Mouse (Mus musculus) gastrocnemius, postnatal 25 days (tissue): ENCODE data around the gene Emx2. TPM values are rescaled to one million over a fixed set of nuclear protein-coding genes. Genes with fewer than 3 reads are reported as not detected.

Source experiments
- DNase-seq: peaks from one replicate; pipeline ENCODE4 v3.0.0; 2022
- total RNA-seq, 2 experiments: library from RNA; stranded (reverse); gene quantifications; 1 replicate in 1 of 2; 2 replicates in 1 of 2; pipeline ENCODE4 v1.2.3; 2021

The Emx2 gene
- total RNA-seq, 2 experiments from 2014 or later: 1.4 TPM

DNA sequence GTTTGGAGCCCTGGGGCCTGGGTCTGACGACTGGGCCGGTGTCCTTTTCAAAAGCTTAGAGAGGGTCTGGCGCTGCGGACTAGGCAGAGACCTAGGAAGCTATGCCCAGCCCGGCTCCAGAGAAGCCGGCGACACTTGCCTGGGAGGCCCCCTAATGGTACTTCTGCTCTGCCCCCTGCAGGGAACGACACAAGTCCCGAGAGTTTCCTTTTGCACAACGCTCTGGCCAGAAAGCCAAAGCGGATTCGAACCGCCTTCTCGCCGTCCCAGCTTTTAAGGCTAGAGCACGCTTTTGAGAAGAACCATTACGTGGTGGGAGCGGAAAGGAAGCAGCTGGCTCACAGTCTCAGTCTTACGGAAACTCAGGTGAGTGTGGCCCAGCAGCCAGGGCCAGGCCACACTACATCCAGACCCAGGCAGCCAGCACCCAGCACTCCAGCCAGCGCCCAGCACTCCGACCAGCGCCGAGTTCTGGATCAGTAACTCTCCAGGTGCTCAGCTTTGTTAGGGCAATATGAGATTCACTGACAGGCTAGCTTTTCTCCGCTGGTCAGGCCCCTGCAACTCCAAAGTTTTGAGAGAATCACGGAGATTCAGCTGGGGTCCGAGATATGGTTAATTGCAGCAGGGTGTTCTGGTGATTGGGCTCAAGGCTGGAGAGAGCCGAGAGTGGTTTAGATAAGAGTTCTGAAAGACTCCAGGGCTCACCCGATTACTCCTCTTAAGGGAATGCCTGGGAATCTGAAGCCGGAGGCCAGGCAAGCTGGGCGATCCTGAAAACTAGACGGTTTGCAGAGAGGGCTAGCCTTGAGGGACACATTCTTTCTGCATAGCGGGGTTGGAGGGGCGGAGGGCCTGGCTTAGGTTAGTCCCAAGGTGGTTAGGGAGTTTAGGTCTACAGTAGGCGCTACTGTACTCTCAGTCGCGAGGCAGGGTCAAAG lies 3.6 kb downstream of the Emx2 start:
- DNase-seq: no peak

DNA sequence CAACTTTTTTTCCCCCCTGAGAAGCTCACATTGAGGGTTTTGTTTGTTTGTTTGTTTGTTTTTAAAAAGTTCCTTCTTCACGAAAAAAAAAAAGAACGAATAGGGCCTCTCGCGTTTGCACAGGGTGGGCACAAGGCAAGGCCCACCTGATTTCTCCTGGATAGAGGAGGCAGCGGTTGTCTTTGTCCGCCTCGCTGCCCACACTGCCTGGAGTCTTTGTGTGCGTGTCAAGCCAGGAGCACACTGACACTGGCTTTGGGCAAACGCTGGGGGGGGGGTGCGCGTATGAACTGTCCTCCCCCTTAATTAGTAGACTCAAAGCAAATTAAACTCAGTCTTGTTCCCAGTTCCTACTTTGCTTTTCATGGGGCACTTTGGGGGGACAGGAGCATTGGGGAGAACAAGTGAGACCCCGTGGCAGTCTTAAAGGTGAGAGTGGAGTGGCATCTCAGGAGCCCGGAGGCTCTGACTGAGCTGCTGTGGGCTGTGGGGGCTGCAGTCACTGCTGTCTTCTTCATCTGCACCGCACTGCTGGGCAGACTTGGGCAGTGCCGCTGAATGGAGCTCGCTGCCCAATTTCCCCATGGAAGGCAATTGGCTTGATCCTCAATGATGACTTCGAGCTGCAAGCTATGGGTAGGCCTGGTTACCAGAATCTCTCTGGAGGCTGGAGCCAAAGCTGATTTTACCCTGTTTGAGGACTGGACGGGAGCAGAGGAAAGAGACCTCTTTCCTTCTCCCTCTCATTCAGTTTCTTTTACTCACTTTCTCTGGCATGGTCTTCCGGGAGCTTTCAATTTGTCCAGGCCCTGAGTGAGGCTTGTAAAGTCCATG lies 4.5 kb downstream of the Emx2 start:
- DNase-seq: no peak

- no peak for DNase-seq
These were observed 5.8 kb downstream of the Emx2 start for GRCm38 (mm10) chr19:59463842-59464443.

DNA sequence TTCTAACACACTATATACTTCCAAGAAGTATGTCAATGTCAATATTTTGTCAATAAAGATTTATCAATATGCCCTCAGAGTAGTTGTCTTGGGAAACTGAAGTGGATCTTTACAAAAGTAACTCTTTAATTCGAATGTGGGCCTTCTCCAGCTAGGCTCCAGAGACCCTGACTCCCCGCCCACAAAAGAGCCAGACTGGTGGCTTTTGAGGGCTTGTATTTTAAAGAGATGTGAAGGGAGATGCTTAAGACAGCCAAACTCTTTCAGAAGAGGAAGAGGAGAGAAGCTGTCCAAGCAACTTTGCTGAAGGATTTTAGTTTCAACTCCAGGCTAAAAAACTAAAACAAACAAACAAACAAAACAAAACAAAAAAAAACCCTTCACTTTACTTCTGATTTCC lies 7.1 kb downstream of the Emx2 start:
- DNase-seq: no peak

- no peak for DNase-seq
These were observed 7.7 kb downstream of the Emx2 start for GRCm38 (mm10) chr19:59465751-59466410.

- no peak for DNase-seq
These were observed 8.3 kb downstream of the Emx2 start for GRCm38 (mm10) chr19:59466417-59466937.

- no peak for DNase-seq
These were observed 8.8 kb downstream of the Emx2 start for GRCm38 (mm10) chr19:59467016-59467412.

GRCm38 (mm10) chr19:59467413-59468064 lies 9.4 kb downstream of the Emx2 start:
- DNase-seq: no peak

DNA sequence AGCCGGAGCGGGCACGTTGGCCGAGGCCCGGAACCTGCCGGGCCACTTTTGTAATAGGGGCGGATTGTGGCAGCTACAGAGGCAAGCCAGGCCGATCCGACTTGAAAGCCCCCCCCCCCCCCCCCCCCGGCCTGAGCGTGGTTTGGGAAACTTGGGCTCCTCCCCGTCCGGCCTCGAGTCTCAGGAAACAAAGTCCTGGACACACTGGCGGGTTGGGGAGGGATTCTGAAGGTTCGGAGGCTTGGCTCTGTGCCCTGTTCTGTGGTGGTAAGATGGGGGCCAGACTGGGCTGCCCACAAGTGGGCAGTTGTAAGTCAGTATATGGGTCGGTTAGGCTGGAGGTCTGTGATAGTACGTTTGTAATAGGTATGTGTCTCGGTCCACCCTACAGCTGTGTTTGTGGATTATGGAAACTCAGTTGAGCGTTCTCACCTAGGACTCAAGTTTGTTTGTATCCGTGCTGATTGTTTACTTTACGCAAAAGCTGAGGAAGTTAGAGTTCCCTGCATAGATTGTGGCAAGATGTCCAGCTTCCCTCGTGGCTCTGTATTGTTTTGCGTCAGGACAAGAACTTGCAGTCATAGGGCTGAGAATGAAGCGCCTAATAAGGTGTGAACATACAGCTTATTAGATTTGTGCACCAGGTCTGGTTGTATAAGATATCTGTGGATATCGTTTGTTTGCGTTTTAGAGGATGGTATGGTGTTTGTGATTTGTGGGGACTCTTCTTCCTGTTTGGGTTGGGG lies 10.1 kb downstream of the Emx2 start:
- no peak for DNase-seq

DNA sequence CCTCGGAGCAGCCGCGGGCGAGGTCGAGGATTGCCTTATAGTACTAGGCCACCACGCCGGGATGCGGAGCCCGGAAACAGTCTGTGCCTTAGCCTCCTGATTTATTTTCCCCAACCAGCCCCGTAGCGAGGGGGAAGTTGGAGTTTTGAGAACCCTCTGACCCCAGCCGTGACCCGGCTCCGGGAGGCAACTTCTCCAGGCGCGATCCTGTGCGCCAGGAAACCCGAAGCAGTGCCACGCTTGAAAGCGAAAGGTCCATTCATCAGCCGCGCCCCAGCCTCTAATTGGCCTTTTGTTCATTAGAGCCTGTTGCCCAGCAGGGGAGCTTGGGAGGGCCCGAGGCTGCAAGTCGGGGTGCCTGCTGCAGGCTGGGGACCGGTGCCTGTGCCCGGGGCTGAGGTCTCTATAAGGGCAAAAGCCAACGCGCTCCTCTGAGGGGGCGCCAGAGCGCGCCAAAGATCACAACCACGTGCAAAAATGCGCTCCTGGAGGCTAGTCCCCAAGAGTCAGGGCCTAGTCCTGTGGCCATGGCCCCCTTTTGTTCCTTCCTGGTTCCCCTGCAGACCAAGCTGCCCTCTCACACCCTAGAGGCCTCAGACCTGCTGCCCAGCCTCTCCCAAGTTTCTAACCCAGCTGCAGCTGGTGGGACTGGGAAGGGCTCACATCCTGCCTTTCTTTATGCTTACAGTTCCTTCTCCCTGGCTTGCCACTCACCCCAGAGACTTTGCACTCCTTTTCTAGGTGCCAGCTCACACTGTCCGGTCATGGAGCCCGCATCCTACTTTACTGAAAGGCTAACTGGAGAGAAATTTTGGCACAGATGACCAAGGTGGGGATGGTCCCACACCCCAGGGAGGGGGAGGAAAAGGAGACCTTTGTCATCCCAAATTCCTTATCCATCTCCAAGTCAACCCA lies 11.1 kb downstream of the Emx2 start:
- DNase-seq: no peak

GRCm38 (mm10) chr19:59470074-59470630 lies 12.0 kb downstream of the Emx2 start:
- DNase-seq: no peak

GRCm38 (mm10) chr19:59470913-59471312 lies 12.7 kb downstream of the Emx2 start:
- DNase-seq: no peak

- DNase-seq: no peak
These were observed 14.7 kb downstream of the Emx2 start for GRCm38 (mm10) chr19:59472844-59473243.

GRCm38 (mm10) chr19:59479912-59480311 lies 21.7 kb downstream of the Emx2 start:
- no peak for DNase-seq

GRCm38 (mm10) chr19:59480563-59480962 lies 22.4 kb downstream of the Emx2 start:
- no peak for DNase-seq

DNA sequence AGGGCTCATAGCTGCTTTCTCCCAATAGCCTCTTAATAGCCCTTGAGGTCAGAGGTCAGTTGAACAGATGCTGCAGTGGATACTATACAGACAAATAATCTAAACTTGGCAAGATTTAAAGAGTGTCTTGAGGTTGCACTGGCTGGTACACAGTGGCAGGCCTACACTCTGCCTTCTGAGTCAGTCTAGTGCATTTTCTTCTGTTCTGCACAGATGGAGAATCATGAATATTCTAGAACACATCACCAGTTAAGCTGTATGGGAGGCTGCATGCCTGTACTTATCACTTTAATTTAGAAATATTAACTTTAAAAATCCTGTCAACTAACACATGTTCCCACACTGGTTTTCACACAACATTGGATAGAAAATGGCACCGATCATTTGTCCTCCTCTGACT lies 34.1 kb downstream of the Emx2 start:
- DNase-seq: no peak

GRCm38 (mm10) chr19:59496832-59497231 lies 38.7 kb downstream of the Emx2 start:
- DNase-seq: no peak

- DNase-seq: no peak
These were observed 50.7 kb downstream of the Emx2 start for GRCm38 (mm10) chr19:59508896-59509295.

DNA sequence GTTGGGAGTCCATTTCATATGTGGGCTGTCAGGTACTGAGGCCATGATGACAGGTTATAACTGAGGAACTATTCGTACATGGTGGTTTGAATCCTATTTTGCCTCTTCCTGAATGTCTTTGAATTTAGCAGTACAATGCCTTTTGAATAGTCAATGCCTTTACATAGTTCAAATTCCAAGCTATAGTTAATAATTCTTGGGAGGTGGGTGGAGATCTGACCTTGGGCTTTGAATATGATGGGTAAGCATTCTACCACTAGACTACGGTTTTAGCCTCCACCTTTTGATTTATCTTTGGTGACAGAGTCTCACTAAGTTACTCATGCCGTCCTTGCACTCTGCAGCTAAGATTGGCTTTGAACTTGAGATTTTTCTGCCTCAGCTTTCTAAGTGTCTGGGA lies 55.0 kb downstream of the Emx2 start:
- no peak for DNase-seq
